Mouse (Mus musculus) heart, embryonic 15.5 days (tissue): Measurements from ENCODE around the gene Cct5. TPM values are rescaled to one million over a fixed set of nuclear protein-coding genes. Genes with fewer than 3 reads are reported as not detected.

Experiments used
- ATAC-seq: fragments of 200-750 bp; cut with Nextera tagmentation; replicated peaks from 2 replicates; pipeline ENCODE4 v1.8.0; 2017; ENCODE audit warnings: low read depth, moderate TSS enrichment; ENCODE audit not compliant: insufficient number of reproducible peaks, insufficient read depth, low FRiP score
- H3K27ac ChIP-seq: fragments of 300-500 bp; sonication (generic); 2 replicates; pipeline ENCODE4 v1.5.1; 2015; ENCODE audit warnings: mild to moderate bottlenecking, inconsistent platforms
- H3K27me3 ChIP-seq: fragments of 300-500 bp; sonication (generic); 2 replicates; pipeline ENCODE4 v1.6.1; 2015; ENCODE audit warnings: inconsistent platforms
- H3K36me3 ChIP-seq: fragments of 300-500 bp; sonication (generic); 2 replicates; pipeline ENCODE4 v1.6.1; 2015; ENCODE audit warnings: mild to moderate bottlenecking, inconsistent platforms
- H3K4me1 ChIP-seq: fragments of 300-500 bp; sonication (generic); replicated peaks from 2 replicates; pipeline ENCODE4 v1.6.1; 2015; ENCODE audit warnings: inconsistent platforms
- H3K4me2 ChIP-seq: fragments of 300-500 bp; sonication (generic); 2 replicates; pipeline ENCODE4 v1.6.1; 2015; ENCODE audit warnings: inconsistent platforms, mild to moderate bottlenecking, moderate library complexity
- H3K4me3 ChIP-seq: fragments of 300-500 bp; sonication (generic); 2 replicates; pipeline ENCODE4 v1.5.1; 2015; ENCODE audit warnings: mild to moderate bottlenecking, inconsistent platforms
- H3K9ac ChIP-seq: fragments of 300-500 bp; sonication (generic); 2 replicates; pipeline ENCODE4 v1.6.1; 2015; ENCODE audit warnings: mild to moderate bottlenecking, inconsistent platforms
- H3K9me3 ChIP-seq: fragments of 300-500 bp; sonication (generic); replicated peaks from 2 replicates; pipeline ENCODE4 v1.6.1; 2016; ENCODE audit warnings: inconsistent platforms
- WGBS: fragments of 180-500 bp; shearing (Covaris S2); methylation state at CpG from one replicate; pipeline ENCODE4 v1.1.7; 2015; ENCODE audit warnings: mixed read lengths; 5-methylcytosine and 5-hydroxymethylcytosine counted together
- polyA plus RNA-seq: library from polyadenylated mRNA; unstranded; fragments of >200 nt; fragmentation: Nextera tagmentation; extraction: Ambion mirVana; gene quantifications from 2 replicates; pipeline ENCODE4 v1.2.1, GENCODE M21; 2015

Gene Cct5
- polyA plus RNA-seq, 1 experiment from 2014 or later, result 312 TPM

GRCm38 (mm10) chr15:31562847-31563246 is 38.8 kb downstream of the Cct5 start:
- Histone ChIP-seq H3K27ac (no peak overlapping the region), H3K4me3 (no peak overlapping the region), H3K36me3 (no peaks in the 10 kb centered on the region), H3K27me3 (no peaks in the 10 kb centered on the region), H3K4me2 (no peak overlapping the region), H3K9me3 (no peaks in the 10 kb centered on the region), H3K4me1 (peaks cover 12% of the 10 kb centered on the region), H3K9ac (no peak overlapping the region)
- 34% methylated on average over 8 of the region's 8 CpGs for WGBS
- ATAC-seq, result no peak

GRCm38 (mm10) chr15:31561976-31562375 is 39.6 kb downstream of the Cct5 start:
- Histone ChIP-seq H3K36me3 (no peaks in the 10 kb centered on the region), H3K27ac (no peak overlapping the region), H3K27me3 (no peaks in the 10 kb centered on the region), H3K4me3 (no peak overlapping the region), H3K4me2 (no peak overlapping the region), H3K9ac (no peak overlapping the region), H3K9me3 (no peaks in the 10 kb centered on the region), H3K4me1 (peaks cover 12% of the 10 kb centered on the region)
- no peak for ATAC-seq
- WGBS, result 95% methylated on average over 4 of the region's 4 CpGs

DNA sequence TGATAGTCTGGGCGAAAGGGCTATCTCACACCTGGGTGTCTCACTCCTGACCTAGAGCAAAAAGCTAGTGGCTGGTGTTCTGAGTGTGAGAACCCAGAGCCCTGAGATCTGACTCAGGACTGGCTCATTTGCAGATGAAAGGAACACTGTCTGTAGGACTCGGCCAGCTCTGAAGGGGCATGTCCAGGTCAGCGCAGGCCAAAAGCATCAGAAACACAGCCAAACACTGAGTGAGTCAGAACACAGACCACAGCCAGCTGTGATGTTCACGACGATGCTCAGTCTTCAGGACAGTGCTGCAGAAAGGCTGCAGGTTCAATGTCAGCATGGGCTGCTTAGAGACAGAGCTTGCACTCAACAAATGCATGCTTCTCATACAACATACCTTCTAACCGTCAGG is 40.2 kb downstream of the Cct5 start:
- Histone ChIP-seq H3K4me1 (peaks cover 12% of the 10 kb centered on the region), H3K4me3 (no peak overlapping the region), H3K4me2 (no peak overlapping the region), H3K9me3 (no peaks in the 10 kb centered on the region), H3K36me3 (no peaks in the 10 kb centered on the region), H3K27ac (no peak overlapping the region), H3K9ac (no peak overlapping the region), H3K27me3 (no peaks in the 10 kb centered on the region)
- no peak for ATAC-seq
- 84% methylated on average over 6 of the region's 6 CpGs for WGBS

DNA sequence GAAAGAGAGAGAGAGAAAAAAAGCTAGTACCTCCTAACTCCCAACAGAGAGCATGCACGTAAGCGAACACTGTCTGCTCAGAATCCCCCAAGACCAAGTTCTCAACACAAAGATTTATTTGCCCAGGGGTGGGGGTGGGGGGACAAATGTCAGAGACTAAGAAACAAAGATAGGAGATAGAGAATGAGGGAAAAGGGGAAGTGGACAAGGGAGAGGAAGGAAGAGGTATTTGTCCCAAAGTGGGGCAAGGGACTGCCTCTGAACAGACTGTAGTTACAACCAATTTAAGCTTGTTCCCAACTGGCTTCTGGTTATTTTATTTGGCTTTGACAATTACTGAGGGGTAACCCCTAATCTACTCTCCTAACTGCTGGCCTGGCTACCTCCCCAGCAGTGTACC is 46.7 kb downstream of the Cct5 start:
- ATAC-seq, result no peak
- 82% methylated on average over 2 of the region's 2 CpGs for WGBS
- H3K27me3 ChIP-seq, result no peaks in the 10 kb centered on the region

DNA sequence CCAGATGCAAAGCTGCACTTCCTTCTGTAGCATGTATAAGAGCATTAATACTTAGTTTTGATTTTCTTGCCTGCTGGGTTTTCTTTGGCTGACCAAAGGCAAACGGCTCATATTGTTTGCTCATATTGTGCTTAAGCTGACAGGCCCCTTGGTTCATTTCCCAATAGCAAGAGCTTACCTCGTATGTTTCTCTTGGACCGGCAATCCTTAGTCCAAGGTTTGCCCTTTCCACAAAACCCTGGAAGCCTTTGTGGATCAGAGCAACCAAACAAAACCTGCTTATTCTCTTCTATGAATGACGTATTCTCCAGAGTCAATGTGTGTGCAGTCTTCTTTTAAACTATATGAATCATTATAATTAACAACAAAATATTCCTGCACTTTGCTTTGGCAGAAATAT is 51.2 kb downstream of the Cct5 start:
- Histone ChIP-seq H3K27me3 (no peaks in the 10 kb centered on the region), H3K9me3 (no peaks in the 10 kb centered on the region), H3K9ac (no peak overlapping the region), H3K27ac (no peak overlapping the region), H3K36me3 (no peaks in the 10 kb centered on the region), H3K4me1 (peaks cover 3% of the 10 kb centered on the region), H3K4me3 (no peak overlapping the region), H3K4me2 (no peak overlapping the region)
- 68% methylated on average over 4 of the region's 4 CpGs for WGBS
- no peak for ATAC-seq

More for the DNA sequence above, 46.7 kb downstream of the Cct5 start:
- Histone ChIP-seq H3K4me1 (no peaks in the 10 kb centered on the region), H3K9ac (no peak overlapping the region), H3K27ac (no peak overlapping the region), H3K4me3 (no peak overlapping the region), H3K4me2 (no peak overlapping the region), H3K36me3 (no peaks in the 10 kb centered on the region), H3K9me3 (no peaks in the 10 kb centered on the region)

GRCm38 (mm10) chr15:31547421-31547820 is 54.2 kb downstream of the Cct5 start:
- Histone ChIP-seq H3K27ac (no peak overlapping the region), H3K4me1 (peaks cover 19% of the 10 kb centered on the region), H3K4me2 (no peak overlapping the region), H3K9me3 (no peaks in the 10 kb centered on the region), H3K4me3 (no peak overlapping the region), H3K36me3 (no peaks in the 10 kb centered on the region), H3K9ac (no peak overlapping the region), H3K27me3 (no peaks in the 10 kb centered on the region)
- WGBS, result 63% methylated on average over 5 of the region's 5 CpGs
- ATAC-seq, result no peak

- no peak for ATAC-seq
- H3K4me3 ChIP-seq, result no peak overlapping the region
- H3K36me3 ChIP-seq, result no peaks in the 10 kb centered on the region
- H3K27me3 ChIP-seq, result no peaks in the 10 kb centered on the region
- H3K9me3 ChIP-seq, result no peaks in the 10 kb centered on the region
- H3K4me2 ChIP-seq, result no peak overlapping the region
- H3K27ac ChIP-seq, result no peak overlapping the region
- WGBS, result 84% methylated on average over 6 of the region's 6 CpGs
- peaks cover 28% of the 10 kb centered on the region for H3K4me1 ChIP-seq
- no peak overlapping the region for H3K9ac ChIP-seq
Observed at GRCm38 (mm10) chr15:31546291-31546690, 55.3 kb downstream of the Cct5 start.

DNA sequence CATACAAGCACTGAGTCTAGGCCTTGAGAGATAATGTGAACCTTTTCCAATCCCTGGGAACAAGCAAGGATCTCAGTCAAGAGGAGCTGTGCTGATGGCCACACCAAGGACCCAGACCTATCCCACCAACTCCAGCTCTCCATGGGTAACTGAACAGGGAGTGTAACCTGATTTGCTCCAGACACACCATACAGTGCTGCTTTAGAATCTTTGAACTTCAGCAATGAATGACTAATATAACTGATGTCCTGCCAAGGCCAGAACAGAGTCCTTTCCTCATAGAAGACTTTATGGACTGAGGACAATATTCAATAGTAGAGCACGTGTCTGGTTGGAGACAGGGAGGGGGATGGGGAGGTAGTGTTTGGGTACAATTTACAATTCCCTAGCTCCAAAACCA is 56.5 kb downstream of the Cct5 start:
- Histone ChIP-seq H3K4me2 (no peak overlapping the region), H3K4me1 (peaks cover 34% of the 10 kb centered on the region), H3K4me3 (no peak overlapping the region), H3K27me3 (no peaks in the 10 kb centered on the region), H3K36me3 (no peaks in the 10 kb centered on the region), H3K9me3 (no peaks in the 10 kb centered on the region), H3K27ac (peak overlapping the region; percentile 37; the same call in 1 of the 2 replicates), H3K9ac (no peak overlapping the region)
- 29% methylated on average over 1 of the region's 1 CpGs for WGBS
- no peak for ATAC-seq

DNA sequence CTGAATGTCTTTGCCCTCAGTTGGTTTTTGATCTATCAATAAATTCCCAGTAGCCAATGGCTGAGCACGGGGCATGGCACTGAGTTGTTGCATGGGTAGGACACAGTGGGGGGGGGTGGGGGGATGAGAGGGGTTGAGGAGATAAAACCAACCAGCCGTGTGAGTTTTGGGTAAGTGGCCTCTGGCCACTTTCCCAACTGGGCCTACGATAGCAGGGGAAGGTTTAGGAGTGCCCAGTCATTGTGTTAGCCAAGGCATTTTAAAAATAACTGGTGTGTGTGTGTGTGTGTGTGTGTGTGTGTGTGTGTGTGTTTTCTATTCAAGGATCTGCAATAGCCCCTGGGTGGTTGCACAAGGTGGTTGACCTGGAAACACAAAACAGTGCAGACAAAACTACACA is 58.4 kb downstream of the Cct5 start:
- H3K27ac ChIP-seq, result 0 out of 2 replicates have a peak overlapping the region, but pooled peaks have one; percentile 60
- no peak overlapping the region for H3K9ac ChIP-seq
- H3K36me3 ChIP-seq, result no peaks in the 10 kb centered on the region
- H3K4me3 ChIP-seq, result no peak overlapping the region
- no peaks in the 10 kb centered on the region for H3K27me3 ChIP-seq
- H3K4me2 ChIP-seq, result peak overlapping the region; percentile 8; the same call in 1 of the 2 replicates
- H3K9me3 ChIP-seq, result no peaks in the 10 kb centered on the region
- peak; percentile 84 for ATAC-seq
- 10% methylated on average over 3 of the region's 3 CpGs for WGBS
- H3K4me1 ChIP-seq, result peaks cover 34% of the 10 kb centered on the region

DNA sequence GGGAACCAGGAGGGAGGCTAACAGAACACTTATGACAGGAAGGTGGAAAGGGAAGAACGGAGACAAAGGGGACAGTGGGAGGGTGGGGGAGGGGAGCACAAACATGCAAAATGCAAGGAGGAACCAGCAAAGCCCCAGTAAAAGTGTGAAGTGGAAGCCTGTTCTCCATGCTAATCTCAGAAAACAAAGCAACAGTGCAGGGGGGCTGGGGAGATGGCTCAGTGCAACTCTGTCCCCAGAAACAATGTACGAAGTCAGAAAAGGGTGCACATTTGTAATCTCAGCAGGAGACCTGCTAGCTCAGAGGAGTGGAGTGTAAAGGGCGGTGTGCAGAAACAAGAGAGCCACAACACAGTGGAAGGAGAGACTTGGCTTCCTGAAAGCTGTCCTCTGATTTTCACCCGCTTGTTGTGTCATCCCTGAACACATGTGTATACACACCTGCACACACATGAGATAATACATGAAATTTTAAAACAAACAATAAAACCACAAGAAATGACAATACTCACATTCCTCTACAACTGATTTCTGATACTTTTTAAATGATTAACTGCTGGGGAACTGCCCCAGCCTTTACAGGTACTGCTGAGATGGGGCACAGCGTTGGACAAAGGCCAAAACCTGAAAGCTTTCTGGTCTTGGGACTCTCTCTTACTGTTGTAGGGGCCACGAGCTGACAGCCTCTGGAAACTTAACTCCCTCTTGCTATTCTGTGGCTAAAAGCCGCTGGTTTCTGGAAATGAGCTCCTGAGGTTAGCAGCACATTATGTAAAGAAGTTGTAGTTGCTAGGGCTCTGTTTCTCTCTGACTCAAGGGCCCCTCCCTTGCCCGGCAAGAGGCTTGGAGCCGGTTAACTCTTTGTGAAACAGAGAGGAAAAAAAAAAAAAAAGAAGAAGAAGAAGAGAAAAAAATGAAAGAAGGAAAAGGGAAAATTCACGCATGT is 59.3 kb downstream of the Cct5 start:
- H3K36me3 ChIP-seq, result no peaks in the 10 kb centered on the region
- H3K9me3 ChIP-seq, result no peaks in the 10 kb centered on the region
- H3K9ac ChIP-seq, result no peak overlapping the region
- H3K4me2 ChIP-seq, result peak overlapping the region; percentile 8; the same call in 1 of the 2 replicates
- H3K27me3 ChIP-seq, result no peaks in the 10 kb centered on the region
- H3K4me1 ChIP-seq, result peaks cover 34% of the 10 kb centered on the region
- 14% methylated on average over 10 of the region's 10 CpGs for WGBS
- peak overlapping the region; percentile 60 for H3K27ac ChIP-seq
- ATAC-seq, result no peak
- no peak overlapping the region for H3K4me3 ChIP-seq
